Comparison of ENCODE assay signal across 19 mouse cellular contexts in genomic region chr3:103243491-103243890, GRCm38 (mm10). TPM values are rescaled to one million over a fixed set of nuclear protein-coding genes. Genes with fewer than 3 reads are reported as not detected.
DNase-seq lines count a peak whose midpoint lies in the region; TF ChIP-seq lines count a peak whose summit lies in the region.
"Had no signal": no experiment of that assay in that cellular context is flagged by ENCODE, and none has a peak within 500 bp of the region (broad histone marks: within the 10 kb centered on the region; RNA-seq: fewer than 3 reads in every experiment).

No protein-coding gene starts in this region.

- H3K4me3 ChIP-seq in kidney, adult 2 months (ENCODE audit: insufficient read depth, low read depth, low read length) = no peak overlapping the region
- no peak overlapping the region for H3K4me3 ChIP-seq in lung, adult 2 months (replicated peaks; ENCODE audit: extremely low read depth, low read depth, low read length)
- H3K4me3 ChIP-seq: embryonic facial prominence, embryonic 10.5 days; heart, embryonic 10.5 days; hindbrain, embryonic 12.5 days had no signal

- no peak for TF ChIP-seq CTCF in kidney, adult 2 months (conservative IDR thresholded peaks at IDR 0.05; ENCODE audit: insufficient read depth, insufficient read length, low read depth, low read length)
- no peak for TF ChIP-seq CTCF in lung, adult 2 months (IDR thresholded peaks at IDR 0.05; ENCODE audit: insufficient read depth, low read length)

- DNase-seq in kidney, adult 2 months = peak; percentile 67
- DNase-seq in kidney, postnatal 10 days = no peak
- peak; percentile 16 for DNase-seq in lung, postnatal 25 days (ENCODE audit: low spot score)
- no peak for DNase-seq in lung, adult 2 months
- DNase-seq in kidney, postnatal 14 days = peak; percentile 36
- no peak for DNase-seq in thymus, postnatal 14 days
- DNase-seq in right cerebral cortex, adult 2 months (ENCODE audit: low spot score in 2 of 2) = no peak
- DNase-seq: adrenal gland, adult 2 months; adrenal gland, postnatal 25 days; cerebellum, adult 18-20 months; cerebellum, adult 9-11 months; cerebellum, postnatal 36 days; gastrocnemius, postnatal 10 days; heart, adult 18-20 months; heart, postnatal 10 days; heart, postnatal 4 days had no signal

- H3K36me3 ChIP-seq in kidney, adult 2 months (ENCODE audit: control insufficient read depth, insufficient read depth, low read length) = no peaks in the 10 kb centered on the region
- H3K36me3 ChIP-seq: embryonic facial prominence, embryonic 10.5 days; heart, embryonic 10.5 days; hindbrain, embryonic 12.5 days had no signal

- no peaks in the 10 kb centered on the region for H3K4me1 ChIP-seq in kidney, adult 2 months (ENCODE audit: control insufficient read depth, insufficient read depth, low read length)
- H3K4me1 ChIP-seq in lung, adult 2 months (ENCODE audit: control insufficient read depth, insufficient read depth, low read length) = no peaks in the 10 kb centered on the region
- H3K4me1 ChIP-seq: embryonic facial prominence, embryonic 10.5 days; heart, embryonic 10.5 days; hindbrain, embryonic 12.5 days had no signal

- no peaks in the 10 kb centered on the region for H3K27me3 ChIP-seq in kidney, adult 2 months (replicated peaks; ENCODE audit: control insufficient read depth, insufficient read depth, low read length)
- H3K27me3 ChIP-seq: hindbrain, embryonic 12.5 days had no signal

- no peak overlapping the region for H3K27ac ChIP-seq in kidney, adult 2 months (ENCODE audit: insufficient read depth, low read depth, low read length)
- H3K27ac ChIP-seq: embryonic facial prominence, embryonic 10.5 days; heart, embryonic 10.5 days; hindbrain, embryonic 12.5 days had no signal

- WGBS in kidney, adult 2 months = 22% methylated on average over 2 of the region's 2 CpGs
- WGBS in lung, adult 2 months = 62% methylated on average over 2 of the region's 2 CpGs

- no peak for TF ChIP-seq POLR2A in kidney, adult 2 months (IDR thresholded peaks at IDR 0.05; ENCODE audit: low read depth, low read length)
- TF ChIP-seq POLR2A in lung, adult 2 months (IDR thresholded peaks at IDR 0.05; ENCODE audit: borderline replicate concordance, extremely low read depth, low read depth, low read length) = no peak

RNA-seq across cellular contexts. Expression of gene Trim33, which starts 35.6 kb away (rescaled TPM):
- polyA plus RNA-seq in kidney, adult 2 months (2012; rRNA removed) = 10.9 and 11.7 TPM in 2 replicates
- 8.0 and 9.7 TPM in 2 replicates for polyA plus RNA-seq in lung, adult 2 months (2012; rRNA removed)

Comparison
In these comparisons a context has a peak if more than half of its experiments do, and no peak if none do; other contexts are left out.
1. DNase-seq: peak in kidney, adult 2 months (single experiment), lung, postnatal 25 days (single experiment) and kidney, postnatal 14 days (single experiment); none in kidney, postnatal 10 days (single experiment), lung, adult 2 months (single experiment), thymus, postnatal 14 days (single experiment) and right cerebral cortex, adult 2 months (0 of 2).